Mouse (Mus musculus) limb, embryonic 13.5 days (tissue): ENCODE results near the gene Atxn7l1. TPM values are rescaled to one million over a fixed set of nuclear protein-coding genes. Genes with fewer than 3 reads are reported as not detected.

ENCODE experiments used
- ATAC-seq: fragments of 200-750 bp; cut with Nextera tagmentation; 2 replicates; pipeline ENCODE4 v1.8.0; 2017; ENCODE audit warnings: low read depth, moderate number of reproducible peaks, moderate TSS enrichment; ENCODE audit not compliant: low FRiP score
- H3K27ac ChIP-seq: fragments of 300-500 bp; sonication (generic); 2 replicates; pipeline ENCODE4 v1.5.1; 2015; ENCODE audit warnings: inconsistent platforms, mild to moderate bottlenecking, moderate library complexity
- H3K27me3 ChIP-seq: fragments of 300-500 bp; sonication (generic); 2 replicates; pipeline ENCODE4 v1.6.1; 2015; ENCODE audit warnings: mild to moderate bottlenecking, inconsistent platforms
- H3K36me3 ChIP-seq: fragments of 300-500 bp; sonication (generic); 2 replicates; pipeline ENCODE4 v1.6.1; 2015; ENCODE audit warnings: inconsistent platforms, mild to moderate bottlenecking, moderate library complexity
- H3K4me1 ChIP-seq: fragments of 300-500 bp; sonication (generic); 2 replicates; pipeline ENCODE4 v1.6.1; 2015; ENCODE audit warnings: inconsistent platforms
- H3K4me2 ChIP-seq: fragments of 300-500 bp; sonication (generic); replicated peaks from 2 replicates; pipeline ENCODE4 v1.6.1; 2015; ENCODE audit warnings: inconsistent platforms, mild to moderate bottlenecking, moderate library complexity
- H3K4me3 ChIP-seq: fragments of 300-500 bp; sonication (generic); 2 replicates; pipeline ENCODE4 v1.5.1; 2015; ENCODE audit warnings: moderate library complexity, mild to moderate bottlenecking, inconsistent platforms
- H3K9ac ChIP-seq: fragments of 300-500 bp; sonication (generic); 2 replicates; pipeline ENCODE4 v1.6.1; 2015; ENCODE audit warnings: mild to moderate bottlenecking, inconsistent platforms
- H3K9me3 ChIP-seq: fragments of 300-500 bp; sonication (generic); 2 replicates; pipeline ENCODE4 v1.6.1; 2016; ENCODE audit warnings: inconsistent platforms
- WGBS: fragments of 180-500 bp; shearing (Covaris S2); methylation state at CpG from one replicate; pipeline ENCODE4 v1.1.7; 2015; 5-methylcytosine and 5-hydroxymethylcytosine counted together
- polyA plus RNA-seq: library from polyadenylated mRNA; unstranded; fragments of >200 nt; fragmentation: Nextera tagmentation; extraction: Ambion mirVana; gene quantifications from 2 replicates; pipeline ENCODE4 v1.2.1, GENCODE M21; 2015

Atxn7l1 gene
- 13.9 and 15.3 TPM in 2 replicates for polyA plus RNA-seq

GRCm38 (mm10) chr12:33147497-33148267 lies at the start of gene Atxn7l1:
TSS of gene Atxn7l1 (plus strand) at chr12:33147693.
- no peaks in the 10 kb centered on the region for H3K36me3 ChIP-seq
- peak within 1 kb of the TSS; percentile 92 for H3K4me2 ChIP-seq
- ATAC-seq, result peak; percentile 94
- H3K9me3 ChIP-seq, result no peaks in the 10 kb centered on the region
- peaks cover 26% of the 10 kb centered on the region for H3K4me1 ChIP-seq
- H3K27me3 ChIP-seq, result peaks cover 18% of the 10 kb centered on the region
- under 1% methylated on average over 54 of the region's 54 CpGs for WGBS
- peak within 1 kb of the TSS; percentile 87 for H3K9ac ChIP-seq
- peak within 1 kb of the TSS; percentile 74 for H3K4me3 ChIP-seq
- H3K27ac ChIP-seq, result peak within 1 kb of the TSS; percentile 74; the same call in 1 of the 2 replicates

GRCm38 (mm10) chr12:33101627-33102026 lies 45.9 kb upstream of the Atxn7l1 start:
- peaks cover 8% of the 10 kb centered on the region; the same call in 1 of the 2 replicates for H3K4me1 ChIP-seq
- no peaks in the 10 kb centered on the region for H3K9me3 ChIP-seq
- ATAC-seq, result no peak
- no peak overlapping the region for H3K4me3 ChIP-seq
- no peaks in the 10 kb centered on the region for H3K36me3 ChIP-seq
- 72% methylated on average over 8 of the region's 8 CpGs for WGBS
- H3K4me2 ChIP-seq, result no peak overlapping the region
- H3K9ac ChIP-seq, result no peak overlapping the region
- no peaks in the 10 kb centered on the region for H3K27me3 ChIP-seq
- no peak overlapping the region for H3K27ac ChIP-seq

GRCm38 (mm10) chr12:33102342-33103115 lies 45.0 kb upstream of the Atxn7l1 start:
- Histone ChIP-seq H3K4me2 (no peak overlapping the region), H3K27me3 (no peaks in the 10 kb centered on the region), H3K27ac (no peak overlapping the region), H3K4me3 (no peak overlapping the region), H3K4me1 (peaks cover 8% of the 10 kb centered on the region; the same call in 1 of the 2 replicates), H3K9me3 (no peaks in the 10 kb centered on the region), H3K9ac (no peak overlapping the region), H3K36me3 (no peaks in the 10 kb centered on the region)
- ATAC-seq, result peak; percentile 32; the same call in 1 of the 2 replicates
- WGBS, result 55% methylated on average over 15 of the region's 15 CpGs

- no peak for ATAC-seq
- H3K9me3 ChIP-seq, result no peaks in the 10 kb centered on the region
- no peaks in the 10 kb centered on the region for H3K27me3 ChIP-seq
- 88% methylated on average over 4 of the region's 4 CpGs for WGBS
- no peak overlapping the region for H3K4me2 ChIP-seq
- peaks cover 15% of the 10 kb centered on the region for H3K4me1 ChIP-seq
- no peak overlapping the region for H3K4me3 ChIP-seq
- no peak overlapping the region for H3K27ac ChIP-seq
- H3K36me3 ChIP-seq, result no peaks in the 10 kb centered on the region
- H3K9ac ChIP-seq, result no peak overlapping the region
These were observed 41.8 kb upstream of the Atxn7l1 start for GRCm38 (mm10) chr12:33105724-33106123.

- Histone ChIP-seq H3K4me2 (no peak overlapping the region), H3K27ac (no peak overlapping the region), H3K4me3 (no peak overlapping the region), H3K4me1 (peaks cover 23% of the 10 kb centered on the region), H3K27me3 (no peaks in the 10 kb centered on the region), H3K9me3 (no peaks in the 10 kb centered on the region), H3K9ac (no peak overlapping the region), H3K36me3 (no peaks in the 10 kb centered on the region)
- ATAC-seq, result no peak
- WGBS, result 79% methylated on average over 10 of the region's 10 CpGs
These were observed 40.9 kb upstream of the Atxn7l1 start for GRCm38 (mm10) chr12:33106438-33107167.

- H3K9ac ChIP-seq, result no peak overlapping the region
- H3K27ac ChIP-seq, result no peak overlapping the region
- H3K4me1 ChIP-seq, result peaks cover 21% of the 10 kb centered on the region
- H3K4me3 ChIP-seq, result no peak overlapping the region
- no peaks in the 10 kb centered on the region for H3K36me3 ChIP-seq
- H3K4me2 ChIP-seq, result no peak overlapping the region
- H3K27me3 ChIP-seq, result no peaks in the 10 kb centered on the region
- no peaks in the 10 kb centered on the region for H3K9me3 ChIP-seq
- ATAC-seq, result no peak
These were observed 38.0 kb upstream of the Atxn7l1 start for GRCm38 (mm10) chr12:33109531-33109930.

GRCm38 (mm10) chr12:33110894-33111471 lies 36.5 kb upstream of the Atxn7l1 start:
- WGBS, result 28% methylated on average over 14 of the region's 14 CpGs
- H3K9me3 ChIP-seq, result no peaks in the 10 kb centered on the region
- peaks cover 21% of the 10 kb centered on the region for H3K4me1 ChIP-seq
- no peak overlapping the region for H3K9ac ChIP-seq
- H3K4me2 ChIP-seq, result no peak overlapping the region; the same call in 1 of the 2 replicates
- ATAC-seq, result peak; percentile 61
- H3K36me3 ChIP-seq, result no peaks in the 10 kb centered on the region
- H3K27ac ChIP-seq, result peak overlapping the region; percentile 64; the same call in 1 of the 2 replicates
- H3K4me3 ChIP-seq, result no peak overlapping the region
- no peaks in the 10 kb centered on the region for H3K27me3 ChIP-seq

GRCm38 (mm10) chr12:33118624-33119301 lies 28.7 kb upstream of the Atxn7l1 start:
- Histone ChIP-seq H3K4me2 (peak overlapping the region; percentile 30), H3K27ac (no peak overlapping the region), H3K9me3 (no peaks in the 10 kb centered on the region), H3K4me3 (no peak overlapping the region), H3K27me3 (no peaks in the 10 kb centered on the region), H3K36me3 (no peaks in the 10 kb centered on the region), H3K4me1 (no peaks in the 10 kb centered on the region), H3K9ac (no peak overlapping the region)
- no peak for ATAC-seq
- WGBS, result 46% methylated on average over 15 of the region's 15 CpGs

GRCm38 (mm10) chr12:33125594-33126227 lies 21.8 kb upstream of the Atxn7l1 start:
- Histone ChIP-seq H3K9me3 (no peaks in the 10 kb centered on the region), H3K36me3 (no peaks in the 10 kb centered on the region), H3K4me2 (no peak overlapping the region), H3K9ac (no peak overlapping the region), H3K27me3 (no peaks in the 10 kb centered on the region), H3K4me3 (no peak overlapping the region), H3K4me1 (peaks cover 9% of the 10 kb centered on the region; the same call in 1 of the 2 replicates), H3K27ac (no peak overlapping the region)
- ATAC-seq, result no peak
- WGBS, result 76% methylated on average over 9 of the region's 9 CpGs

- no peak for ATAC-seq
- H3K4me2 ChIP-seq, result no peak overlapping the region
- no peaks in the 10 kb centered on the region for H3K9me3 ChIP-seq
- no peak overlapping the region for H3K9ac ChIP-seq
- H3K4me1 ChIP-seq, result peaks cover 9% of the 10 kb centered on the region; the same call in 1 of the 2 replicates
- no peaks in the 10 kb centered on the region for H3K36me3 ChIP-seq
- no peak overlapping the region for H3K4me3 ChIP-seq
- no peak overlapping the region for H3K27ac ChIP-seq
- no peaks in the 10 kb centered on the region for H3K27me3 ChIP-seq
These were observed 21.2 kb upstream of the Atxn7l1 start for GRCm38 (mm10) chr12:33126243-33126642.

GRCm38 (mm10) chr12:33128121-33128520 lies 19.4 kb upstream of the Atxn7l1 start:
- no peak overlapping the region for H3K4me3 ChIP-seq
- no peak overlapping the region for H3K4me2 ChIP-seq
- peaks cover 9% of the 10 kb centered on the region; the same call in 1 of the 2 replicates for H3K4me1 ChIP-seq
- no peaks in the 10 kb centered on the region for H3K27me3 ChIP-seq
- no peaks in the 10 kb centered on the region for H3K9me3 ChIP-seq
- H3K27ac ChIP-seq, result no peak overlapping the region
- WGBS, result 83% methylated on average over 2 of the region's 2 CpGs
- no peak for ATAC-seq
- H3K36me3 ChIP-seq, result no peaks in the 10 kb centered on the region
- no peak overlapping the region for H3K9ac ChIP-seq
